ENCODE assay signal across 9 mouse cellular contexts in the genomic region with DNA sequence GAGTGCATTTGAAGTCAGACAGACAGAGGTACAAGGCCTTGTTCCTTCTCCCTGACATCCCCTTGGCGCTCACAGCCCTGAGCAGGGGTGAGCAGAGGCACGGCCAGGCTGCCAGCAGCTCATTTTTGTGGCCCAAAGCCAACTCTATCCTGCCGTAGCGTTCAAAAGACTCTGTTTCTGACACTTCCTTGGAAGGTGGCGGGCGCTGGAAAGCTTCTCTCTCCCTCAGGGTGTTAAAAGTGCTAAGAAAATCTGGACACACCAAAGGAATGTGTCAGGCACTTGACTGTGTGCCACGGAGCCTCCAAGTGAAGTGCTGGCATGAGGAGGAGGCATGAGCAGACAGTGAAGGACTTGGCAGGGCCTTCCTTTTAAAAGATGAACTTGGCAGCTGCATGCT. TPM values are rescaled to one million over a fixed set of nuclear protein-coding genes. Genes with fewer than 3 reads are reported as not detected.
A peak's percentile ranks its signal among the peaks of the same experiment; 100 is the strongest.
DNase-seq lines count a peak whose midpoint lies in the region; ATAC-seq and TF ChIP-seq lines count a peak whose summit lies in the region.
"Had no signal": no experiment of that assay in that cellular context is flagged by ENCODE, and none has a peak within 500 bp of the region (broad histone marks: within the 10 kb centered on the region; RNA-seq: fewer than 3 reads in every experiment).

No protein-coding gene starts in this region.

- peak; percentile 18; the same call in 1 of the 2 replicates for ATAC-seq in forebrain, embryonic 15.5 days (replicated peaks)

- peak; percentile 58 for DNase-seq in kidney, adult 2 months
- DNase-seq in kidney, postnatal 4 days, result no peak
- peak; percentile 64 for DNase-seq in heart, postnatal 4 days
- DNase-seq in right cerebral cortex, adult 2 months (ENCODE audit: low spot score in 2 of 2), result peak; percentile 67 to 71
- no peak for DNase-seq in spleen, postnatal 4 days (ENCODE audit: low spot score in 2 of 2)
- DNase-seq in thymus, postnatal 36 days, result no peak
- no peak for DNase-seq in gastrocnemius, postnatal 4 days (ENCODE audit: low spot score in 2 of 2)

- H3K4me2 ChIP-seq in forebrain, embryonic 15.5 days (replicated peaks), result no peak overlapping the region
- H3K4me2 ChIP-seq: midbrain, embryonic 12.5 days had no signal

- H3K27me3 ChIP-seq in kidney, adult 2 months (replicated peaks; ENCODE audit: control insufficient read depth, insufficient read depth, low read length), result no peaks in the 10 kb centered on the region
- H3K27me3 ChIP-seq in forebrain, embryonic 15.5 days, result no peaks in the 10 kb centered on the region
- H3K27me3 ChIP-seq: midbrain, embryonic 12.5 days had no signal

- H3K9me3 ChIP-seq in forebrain, embryonic 15.5 days, result no peaks in the 10 kb centered on the region
- H3K9me3 ChIP-seq: midbrain, embryonic 12.5 days had no signal

- H3K27ac ChIP-seq in kidney, adult 2 months (ENCODE audit: insufficient read depth, low read depth, low read length), result no peak overlapping the region
- H3K27ac ChIP-seq in forebrain, embryonic 15.5 days (replicated peaks), result 0 out of 2 replicates have a peak overlapping the region, but pooled peaks have one; percentile 21
- H3K27ac ChIP-seq: midbrain, embryonic 12.5 days had no signal

- no peak overlapping the region for H3K4me3 ChIP-seq in kidney, adult 2 months (ENCODE audit: insufficient read depth, low read depth, low read length)
- no peak overlapping the region for H3K4me3 ChIP-seq in forebrain, embryonic 15.5 days
- H3K4me3 ChIP-seq: midbrain, embryonic 12.5 days had no signal

- no peak for TF ChIP-seq CTCF in kidney, adult 2 months (conservative IDR thresholded peaks at IDR 0.05; ENCODE audit: insufficient read depth, insufficient read length, low read depth, low read length)

- no peak overlapping the region for H3K9ac ChIP-seq in forebrain, embryonic 15.5 days (replicated peaks)
- H3K9ac ChIP-seq: midbrain, embryonic 12.5 days had no signal

- no peaks in the 10 kb centered on the region for H3K36me3 ChIP-seq in kidney, adult 2 months (ENCODE audit: control insufficient read depth, insufficient read depth, low read length)
- H3K36me3 ChIP-seq in forebrain, embryonic 15.5 days, result peaks cover 26% of the 10 kb centered on the region; the same call in 1 of the 2 replicates

- TF ChIP-seq POLR2A in kidney, adult 2 months (IDR thresholded peaks at IDR 0.05; ENCODE audit: low read depth, low read length), result no peak

- H3K4me1 ChIP-seq in kidney, adult 2 months (ENCODE audit: control insufficient read depth, insufficient read depth, low read length), result 0 out of 2 replicates have a peak, but pooled peaks cover 3% of the 10 kb centered on the region
- H3K4me1 ChIP-seq in forebrain, embryonic 15.5 days, result peaks cover 31% of the 10 kb centered on the region

- 38% methylated on average over 7 of the region's 7 CpGs for WGBS in kidney, adult 2 months
- 40% methylated on average over 7 of the region's 7 CpGs for WGBS in forebrain, embryonic 15.5 days

RNA-seq across cellular contexts. Expression of gene Cldn19, which starts 9.7 kb away (rescaled TPM):
- polyA plus RNA-seq in kidney, adult 2 months (2012; rRNA removed), result 83.6 and 95.0 TPM in 2 replicates
- 0.70 and 1.0 TPM in 2 replicates for polyA plus RNA-seq in forebrain, embryonic 15.5 days (2015; fragmentation: Nextera tagmentation; extraction: Ambion mirVana)
- total RNA-seq in heart, postnatal 4 days (2021), result 1 to 10 TPM in 1 of 2 experiments, under 1 TPM in 1; 0.17 to 1.2 TPM
- 10 to 100 TPM; 15.4 to 19.0 TPM for total RNA-seq in gastrocnemius, postnatal 4 days (2021)

RNA-seq across cellular contexts. Expression of gene P3h1, which starts 12.8 kb away (rescaled TPM):
- 16.0 and 18.0 TPM in 2 replicates for polyA plus RNA-seq in kidney, adult 2 months (2012; rRNA removed)
- 8.3 and 9.2 TPM in 2 replicates for polyA plus RNA-seq in forebrain, embryonic 15.5 days (2015; fragmentation: Nextera tagmentation; extraction: Ambion mirVana)
- total RNA-seq in heart, postnatal 4 days (2021), result 10 to 100 TPM; 25.1 to 27.2 TPM
- total RNA-seq in gastrocnemius, postnatal 4 days (2021), result 10 to 100 TPM; 45.6 to 49.3 TPM

RNA-seq across cellular contexts. Expression of gene AU022252, which starts 13.0 kb away (rescaled TPM):
- polyA plus RNA-seq in kidney, adult 2 months (2012; rRNA removed), result 9.9 and 11.8 TPM in 2 replicates
- polyA plus RNA-seq in forebrain, embryonic 15.5 days (2015; fragmentation: Nextera tagmentation; extraction: Ambion mirVana), result 31.5 and 32.8 TPM in 2 replicates
- total RNA-seq in heart, postnatal 4 days (2021), result 10 to 100 TPM; 19.9 to 21.0 TPM
- total RNA-seq in gastrocnemius, postnatal 4 days (2021), result 10 to 100 TPM; 21.2 to 21.3 TPM

RNA-seq across cellular contexts. Expression of gene Tmem269, which starts 27.5 kb away (rescaled TPM):
- polyA plus RNA-seq in kidney, adult 2 months (2012; rRNA removed), result 0.13 and 0.29 TPM in 2 replicates
- 0.17 and 0.78 TPM in 2 replicates for polyA plus RNA-seq in forebrain, embryonic 15.5 days (2015; fragmentation: Nextera tagmentation; extraction: Ambion mirVana)
- not detected for total RNA-seq in heart, postnatal 4 days (2021)
- not detected for total RNA-seq in gastrocnemius, postnatal 4 days (2021)

RNA-seq across cellular contexts. Expression of gene Ybx1, which starts 48.8 kb away (rescaled TPM):
- 202 and 242 TPM in 2 replicates for polyA plus RNA-seq in kidney, adult 2 months (2012; rRNA removed)
- 950 and 958 TPM in 2 replicates for polyA plus RNA-seq in forebrain, embryonic 15.5 days (2015; fragmentation: Nextera tagmentation; extraction: Ambion mirVana)
- total RNA-seq in heart, postnatal 4 days (2021), result 100 to 1,000 TPM; 784 to 817 TPM
- total RNA-seq in gastrocnemius, postnatal 4 days (2021), result 100 to 1,000 TPM; 605 to 611 TPM

Comparison
In these comparisons a context has a peak if more than half of its experiments do, and no peak if none do; other contexts are left out.
1. DNase-seq: peak in kidney, adult 2 months (single experiment), heart, postnatal 4 days (single experiment) and right cerebral cortex, adult 2 months (2 of 2); none in kidney, postnatal 4 days (0 of 2), spleen, postnatal 4 days (0 of 2), thymus, postnatal 36 days (0 of 2) and gastrocnemius, postnatal 4 days (0 of 2).
2. RNA of gene Cldn19, which starts 9.7 kb away (total RNA-seq): 15.4 to 19.0 TPM in gastrocnemius, postnatal 4 days; 0.17 to 1.2 TPM in heart, postnatal 4 days; every median in the first group is over 4 times any median in the second.